Mouse (Mus musculus): Measurements from ENCODE around the gene Sdr39u1.

The Sdr39u1 gene

DNA sequence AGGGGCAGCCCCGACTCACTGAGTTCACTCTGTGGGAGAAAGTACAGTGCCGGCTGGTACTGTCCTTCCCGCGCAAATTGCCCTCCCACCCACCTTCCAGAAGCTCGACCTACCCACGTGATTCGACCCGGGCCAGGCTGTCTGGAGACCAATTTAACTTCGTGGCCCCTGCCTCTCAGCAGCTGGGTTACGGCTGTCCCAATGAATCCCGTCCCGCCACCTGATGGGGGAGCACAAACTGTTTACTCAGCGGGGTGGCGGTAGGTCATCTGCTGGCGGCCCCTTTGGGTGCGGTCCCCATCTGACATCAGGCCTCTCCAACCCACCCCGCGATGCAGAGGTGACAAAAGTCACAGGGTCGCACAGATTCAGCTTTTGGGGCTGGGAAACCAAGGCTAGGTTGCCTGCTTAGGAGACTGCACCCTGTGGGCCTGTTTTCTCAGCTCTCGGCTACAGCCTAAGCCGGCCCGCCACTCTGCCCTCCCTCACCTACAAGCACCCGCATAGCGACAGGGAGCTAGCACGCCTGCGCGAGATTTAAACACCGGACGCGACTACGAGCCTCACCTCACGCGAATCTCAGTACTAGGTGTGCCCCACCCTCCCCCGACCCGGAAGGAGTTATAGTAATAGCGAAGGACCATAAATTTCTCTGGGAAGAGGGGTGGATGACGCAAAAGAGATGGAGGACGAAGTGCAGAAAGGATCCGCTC lies at the start of gene Sdr39u1:
Gene Sdr39u1, minus strand, starts transcription at position 593 of the 713 bp plus-strand sequence.
- in situ Hi-C loops (cut with MboI, MseI) = no loop called here

DNA sequence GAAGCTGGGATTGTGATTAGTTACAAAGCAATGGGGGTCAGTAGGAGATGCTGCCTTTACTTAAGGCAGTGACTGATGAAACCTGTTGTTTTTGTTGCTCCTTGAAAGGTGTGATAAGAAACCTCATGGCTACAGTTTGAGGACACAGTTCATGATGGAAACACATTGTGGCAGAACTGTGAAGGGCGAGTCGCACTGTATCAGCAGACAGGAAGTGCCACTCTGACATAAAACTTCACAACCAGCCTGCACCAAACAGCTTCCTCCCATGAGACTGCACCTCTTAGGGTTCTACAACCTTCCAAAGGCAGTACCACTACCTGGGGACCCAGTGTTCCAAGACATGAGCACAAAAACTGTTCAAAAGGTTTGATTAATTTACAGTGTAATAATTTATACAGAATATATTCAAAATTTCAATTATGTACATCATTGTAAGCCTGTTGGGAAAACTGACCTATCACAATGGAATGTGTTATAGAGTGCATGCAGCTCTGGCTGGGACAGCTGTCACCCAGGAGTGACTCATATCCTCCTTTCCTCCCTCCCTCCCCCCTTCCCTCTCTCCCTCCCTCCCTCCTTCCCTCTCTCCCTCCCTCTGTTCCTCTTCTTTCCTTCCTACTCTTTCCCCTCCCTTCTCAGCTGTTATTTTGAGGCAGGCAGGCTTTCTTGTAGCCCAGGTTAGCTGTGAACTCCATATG lies 46.3 kb upstream of the Sdr39u1 start:
- in situ Hi-C loops (cut with MboI, MseI) = no loop called here

DNA sequence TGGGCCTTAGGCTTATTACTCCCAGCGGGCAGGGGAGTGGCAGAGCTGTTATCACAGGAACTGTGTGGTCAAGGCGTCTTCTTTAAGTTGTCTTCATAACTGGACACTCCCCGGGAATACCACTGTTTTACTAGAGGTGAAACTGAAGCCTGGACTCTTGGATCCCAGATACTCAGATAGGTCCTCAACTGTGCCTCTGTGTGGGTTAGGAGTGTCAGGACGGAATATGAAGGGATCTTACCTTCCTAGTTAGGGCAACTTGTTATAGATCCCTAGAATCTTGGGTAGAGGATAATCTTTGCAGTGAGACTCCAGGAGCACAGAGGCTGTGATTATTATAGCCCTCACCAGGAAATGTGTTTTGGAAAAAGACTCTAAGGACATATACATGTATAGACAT lies 44.5 kb upstream of the Sdr39u1 start, which contains the start of gene Cma1:
Gene Cma1, minus strand, starts transcription at position 101 of the 400 bp plus-strand sequence.
- in situ Hi-C loops (cut with MboI, MseI) = no loop called here

DNA sequence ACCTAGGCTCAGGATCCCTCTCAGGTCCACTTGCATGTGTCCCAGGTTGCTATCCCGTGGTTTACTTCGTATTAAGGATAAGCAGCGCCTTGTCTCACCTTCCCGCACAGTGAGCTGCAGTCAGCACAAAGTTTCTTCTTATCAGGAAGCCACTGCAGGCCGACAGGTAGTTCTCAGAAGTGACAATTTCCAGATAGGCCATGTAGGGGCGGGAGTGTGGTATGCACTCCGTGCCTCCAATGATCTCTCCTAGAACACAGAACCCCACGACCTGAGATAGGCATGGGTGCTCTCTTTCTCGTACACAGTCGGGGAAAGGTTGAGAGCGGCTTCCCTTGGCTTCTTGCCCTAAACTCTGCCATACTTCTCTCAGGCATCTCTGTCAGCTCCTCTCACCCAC lies 43.5 kb upstream of the Sdr39u1 start:
- in situ Hi-C loops (cut with MboI, MseI) = no loop called here

DNA sequence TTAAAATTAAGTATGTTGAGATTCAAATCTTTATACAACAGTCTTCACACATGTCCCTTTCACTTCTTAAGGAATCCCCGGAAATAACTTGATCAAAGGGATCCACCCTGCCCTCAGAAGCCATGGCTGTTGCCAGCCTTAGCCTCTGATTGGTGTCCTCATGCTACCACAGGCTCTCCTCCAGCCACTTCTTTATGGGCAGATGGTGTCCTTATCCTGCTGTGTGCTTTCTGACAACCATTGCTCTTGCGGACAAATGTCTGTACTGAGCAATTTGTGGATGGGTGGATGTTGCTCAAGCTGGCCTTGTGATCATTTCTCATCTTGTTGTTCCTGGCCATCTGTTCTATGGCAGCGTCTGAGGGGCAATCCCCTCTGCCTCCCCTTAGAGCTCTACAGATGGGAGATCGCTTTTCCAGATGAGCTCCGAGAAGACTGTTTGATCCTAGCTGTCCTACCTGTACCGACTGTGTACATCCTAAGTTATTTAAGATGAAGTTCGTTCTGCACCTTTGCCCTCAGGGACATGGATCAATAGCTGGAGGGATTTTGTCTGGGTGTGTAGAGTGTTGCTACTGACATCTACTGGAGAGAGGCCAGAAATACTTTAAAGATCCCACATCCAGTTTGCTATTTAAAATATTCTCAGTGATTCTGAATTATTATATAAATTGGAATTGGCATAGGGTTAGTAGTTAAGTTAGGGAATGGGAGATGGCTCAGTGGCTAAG lies 40.1 kb upstream of the Sdr39u1 start:
- in situ Hi-C loops (cut with MboI, MseI) = no loop called here

DNA sequence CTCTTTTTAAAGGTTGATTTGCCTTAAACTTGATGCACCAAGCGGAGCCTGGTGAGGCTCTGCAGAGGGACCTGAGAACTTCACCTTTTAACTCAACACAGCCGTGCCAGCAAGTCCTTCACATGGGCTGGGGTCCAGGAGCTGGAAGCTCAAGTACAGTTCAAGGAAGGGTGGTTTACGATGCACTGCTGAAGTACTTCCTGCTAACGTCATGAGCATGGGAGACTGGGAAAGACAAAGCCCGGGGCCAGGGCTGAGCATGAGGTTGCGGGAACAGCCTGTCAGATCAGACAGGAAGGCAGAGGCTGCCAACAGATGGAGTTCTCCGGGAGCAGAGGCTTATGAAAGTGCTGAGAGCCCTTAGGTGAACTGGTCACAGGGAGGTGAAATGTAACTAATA lies 33.5 kb upstream of the Sdr39u1 start:
- in situ Hi-C loops (cut with MboI, MseI) = no loop called here

DNA sequence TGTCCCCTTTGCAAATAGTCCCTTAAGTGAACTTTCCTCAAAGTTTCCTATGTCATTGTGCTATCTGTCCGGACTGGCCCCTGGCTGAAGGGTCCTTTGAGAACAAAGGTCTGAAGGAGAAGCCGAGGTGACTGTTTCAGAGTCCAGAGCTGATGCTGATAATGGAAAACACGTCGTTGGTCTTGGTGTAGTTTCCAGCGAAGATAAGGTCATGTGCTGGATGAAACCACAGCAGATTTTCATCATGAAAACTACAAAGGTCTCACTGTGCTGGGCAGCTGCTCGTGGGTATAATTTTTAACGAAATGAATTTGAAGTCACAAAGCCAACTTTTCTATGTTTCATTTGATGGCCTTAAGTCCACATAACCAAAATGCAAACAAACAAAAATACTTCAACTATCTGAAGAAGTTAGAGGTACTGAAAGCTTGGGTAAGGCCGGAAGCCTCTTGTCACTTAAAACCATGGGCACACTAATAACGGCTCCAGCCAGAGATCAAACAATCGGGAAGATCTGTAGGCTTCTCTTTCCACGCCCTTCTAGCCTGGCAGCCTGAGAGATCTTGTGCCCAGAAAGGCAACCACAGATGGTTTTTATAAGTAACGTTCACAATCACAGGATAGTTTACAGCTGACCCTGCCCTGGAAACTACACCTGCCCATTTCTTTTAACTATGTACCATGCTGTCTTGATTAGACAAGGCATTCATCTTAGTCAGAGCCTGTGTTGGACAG lies 29.3 kb upstream of the Sdr39u1 start:
- in situ Hi-C loops (cut with MboI, MseI) = no loop called here

DNA sequence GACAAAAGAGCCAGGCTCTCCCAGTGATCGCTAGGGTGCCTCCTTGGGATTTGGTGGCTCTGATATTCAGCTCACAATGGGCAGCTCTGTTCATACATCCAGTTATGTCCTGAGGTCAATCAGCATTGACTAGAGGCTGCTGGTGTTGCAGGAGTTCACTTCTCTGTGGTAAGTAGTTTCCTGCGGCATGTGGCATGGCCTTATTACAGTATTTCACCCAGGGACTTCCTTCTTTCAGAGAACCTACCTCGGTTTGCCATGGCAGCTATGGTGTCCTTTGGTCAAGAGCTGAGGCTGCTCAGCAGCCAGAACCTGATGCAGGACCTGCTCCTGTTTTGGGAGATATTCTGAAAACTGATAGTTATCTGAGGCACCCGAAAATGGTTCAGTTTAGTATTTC lies 26.8 kb upstream of the Sdr39u1 start:
- in situ Hi-C loops (cut with MboI, MseI) = no loop called here

DNA sequence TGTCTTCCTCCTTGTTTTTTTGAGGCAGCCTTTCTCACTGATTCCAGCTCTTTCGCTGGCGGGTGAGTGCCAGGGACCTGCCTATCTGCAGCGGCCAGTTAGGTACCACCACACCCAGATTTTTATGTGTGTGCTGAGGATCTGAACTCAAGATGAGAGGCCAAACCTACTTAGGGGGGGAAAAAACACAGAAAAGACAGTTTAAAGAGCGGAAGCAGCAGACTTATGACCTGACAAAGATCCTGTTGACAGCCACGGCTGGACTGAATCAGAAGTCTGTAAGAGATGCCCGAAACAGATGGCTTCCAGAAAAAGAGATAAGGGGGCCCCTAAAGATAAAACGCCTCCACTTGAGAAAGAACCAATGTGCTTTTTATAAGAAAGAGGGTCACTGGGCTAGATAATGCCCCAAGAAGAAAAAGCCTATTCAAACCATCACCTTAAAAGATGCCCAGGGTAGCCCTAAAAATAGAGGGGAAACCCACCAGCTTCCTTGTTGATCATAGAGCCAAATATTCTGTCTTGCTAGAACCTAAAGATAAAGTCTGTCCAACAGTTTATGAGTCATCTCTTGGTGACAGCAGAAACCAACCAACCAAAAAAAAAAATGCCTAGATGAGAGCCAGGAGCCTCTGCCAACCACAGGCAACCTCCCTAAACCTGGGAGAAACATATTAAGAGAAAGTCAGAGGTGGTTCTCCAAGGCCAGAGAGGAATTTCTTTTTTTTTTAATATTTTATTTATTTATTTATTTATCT lies 22.6 kb upstream of the Sdr39u1 start:
- in situ Hi-C loops (cut with MboI, MseI) = no loop called here

DNA sequence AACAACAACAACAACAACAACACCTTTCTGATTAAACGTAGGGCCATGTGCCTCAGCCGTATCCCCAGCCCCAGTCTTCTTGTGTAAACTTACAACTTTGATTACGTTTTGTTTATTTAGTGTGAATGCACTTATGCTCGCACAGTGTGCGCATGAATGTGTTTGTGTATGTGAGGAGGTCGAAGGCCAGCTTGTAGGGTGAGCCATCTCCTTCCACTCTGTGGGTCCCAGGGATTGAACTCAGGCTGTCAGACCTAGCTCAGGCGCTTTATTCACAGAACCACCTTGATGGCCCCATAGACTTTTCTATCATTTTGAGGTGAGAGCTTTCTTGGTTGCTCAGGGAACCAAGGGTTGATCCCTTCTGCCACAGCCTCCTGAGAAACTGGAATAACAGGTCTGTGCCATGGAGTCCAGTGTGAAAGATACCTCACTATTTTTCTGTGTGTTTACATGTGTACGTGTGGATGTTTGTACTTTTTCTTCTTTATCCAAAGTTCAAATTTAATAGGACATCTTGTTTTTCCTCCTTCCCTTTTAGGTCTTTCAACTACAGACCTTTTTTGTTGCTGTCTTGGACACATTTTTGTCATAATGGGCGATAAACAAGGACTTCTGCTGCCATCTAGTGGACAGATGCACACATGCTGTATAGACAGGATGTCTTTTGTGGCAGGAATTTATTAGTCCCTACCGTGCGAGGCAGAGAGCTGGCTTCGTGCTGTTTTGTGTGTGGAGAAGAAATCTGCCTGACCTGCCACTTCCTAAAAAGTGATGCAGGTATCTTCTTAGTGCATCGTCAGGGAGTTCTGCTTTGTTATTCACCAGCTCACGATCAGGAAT lies 18.4 kb upstream of the Sdr39u1 start:
- in situ Hi-C loops (cut with MboI, MseI) = loop anchor here (5.0 kb wide), 1 partner anchor 46 kb away; no protein-coding TSS in a partner anchor

DNA sequence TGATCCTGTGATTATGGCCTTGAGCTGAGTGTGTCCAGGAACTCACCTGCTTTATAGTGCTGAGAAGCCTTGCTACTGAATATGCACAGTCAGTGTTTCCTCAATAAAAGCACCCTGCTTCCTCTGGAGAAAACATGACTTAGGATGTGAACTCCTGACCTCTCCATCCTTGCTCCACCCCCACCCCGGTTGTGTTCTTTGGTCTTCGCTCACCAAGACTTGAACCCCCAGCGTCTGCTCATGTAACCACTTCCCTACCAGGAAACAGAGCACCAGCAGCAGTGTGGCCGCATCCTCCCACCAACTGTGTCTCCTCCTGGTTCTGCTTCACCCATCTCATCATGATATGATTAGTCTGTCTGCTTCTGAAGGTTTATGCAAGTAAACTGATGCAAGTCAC lies 13.3 kb upstream of the Sdr39u1 start:
- in situ Hi-C loops (cut with MboI, MseI) = no loop called here

DNA sequence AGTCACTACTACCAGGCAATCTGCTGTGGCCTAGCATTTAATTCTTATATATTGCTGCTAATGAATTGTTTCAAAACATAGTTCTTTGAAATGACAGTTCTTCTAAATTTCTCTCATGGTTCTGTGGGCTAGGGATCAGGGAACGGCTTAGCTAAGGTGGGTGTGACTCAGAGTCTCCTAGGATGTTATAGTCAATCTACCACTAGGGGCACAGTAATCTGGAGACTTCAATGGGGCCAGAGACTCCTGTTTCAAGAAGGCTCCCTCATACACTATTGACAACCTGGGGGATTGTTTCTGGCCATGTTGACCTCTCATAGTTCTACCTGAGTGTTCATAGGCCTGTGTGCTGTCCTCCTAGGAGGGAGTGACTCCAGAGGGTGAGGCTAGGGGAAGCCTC lies 5.4 kb upstream of the Sdr39u1 start:
- in situ Hi-C loops (cut with MboI, MseI) = no loop called here

DNA sequence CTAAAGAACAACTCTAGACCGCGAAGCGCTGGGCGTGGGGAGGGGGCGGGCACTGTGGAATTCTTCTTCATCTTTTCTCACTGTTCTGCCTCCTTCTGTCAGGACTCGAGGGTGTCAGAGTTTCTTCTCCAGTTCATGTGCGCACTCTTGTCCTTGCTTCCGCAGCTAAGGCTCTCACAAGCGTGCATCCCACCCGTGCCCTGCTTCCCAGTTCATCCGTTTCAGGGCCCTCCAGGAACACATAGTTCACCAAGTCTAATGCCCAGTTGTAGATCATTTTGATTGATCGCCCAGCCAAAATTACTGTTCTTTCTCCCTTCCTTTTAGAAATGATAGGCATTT lies 292 bp upstream of the Sdr39u1 start:
- in situ Hi-C loops (cut with MboI, MseI) = no loop called here

DNA sequence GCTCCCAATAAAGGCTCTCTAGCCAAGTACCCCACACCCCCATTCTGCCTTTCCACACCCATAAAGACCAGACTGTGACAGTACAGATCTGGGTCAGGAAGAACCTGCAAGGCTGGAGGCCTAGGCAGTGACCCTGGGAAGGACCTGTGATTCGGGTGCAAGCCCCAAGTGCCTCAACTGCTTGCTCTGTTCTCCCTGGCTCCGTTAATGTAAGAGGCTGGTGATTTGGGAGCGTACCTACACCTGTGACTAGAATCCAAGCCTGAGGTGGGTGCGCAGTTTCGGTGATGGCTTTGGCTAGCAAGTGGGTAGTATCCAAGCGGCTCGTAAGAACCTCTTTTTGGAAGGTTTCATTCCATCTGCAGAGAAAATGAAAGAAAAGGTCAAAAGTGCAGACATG lies 1.1 kb downstream of the Sdr39u1 start:
- in situ Hi-C loops (cut with MboI, MseI) = no loop called here

DNA sequence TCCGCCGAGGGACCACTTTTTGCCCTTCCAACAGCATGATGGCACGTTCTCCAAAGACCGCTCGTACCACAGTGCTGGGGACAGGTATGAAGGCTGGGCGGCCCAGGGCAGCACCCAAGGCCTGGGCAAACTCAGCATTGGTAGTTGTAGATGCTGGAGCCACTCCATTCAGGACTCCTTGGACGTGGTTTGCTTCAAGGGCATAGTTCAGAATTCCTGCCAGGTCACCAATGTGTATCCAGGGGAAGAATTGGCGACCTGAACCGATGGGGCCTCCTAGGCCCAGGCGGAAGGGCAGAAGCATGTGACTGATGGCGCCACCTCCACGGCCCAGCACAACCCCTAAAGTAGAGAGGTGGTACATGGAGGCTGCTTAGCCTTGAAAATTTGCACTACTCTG lies 2.4 kb downstream of the Sdr39u1 start:
- in situ Hi-C loops (cut with MboI, MseI) = no loop called here

DNA sequence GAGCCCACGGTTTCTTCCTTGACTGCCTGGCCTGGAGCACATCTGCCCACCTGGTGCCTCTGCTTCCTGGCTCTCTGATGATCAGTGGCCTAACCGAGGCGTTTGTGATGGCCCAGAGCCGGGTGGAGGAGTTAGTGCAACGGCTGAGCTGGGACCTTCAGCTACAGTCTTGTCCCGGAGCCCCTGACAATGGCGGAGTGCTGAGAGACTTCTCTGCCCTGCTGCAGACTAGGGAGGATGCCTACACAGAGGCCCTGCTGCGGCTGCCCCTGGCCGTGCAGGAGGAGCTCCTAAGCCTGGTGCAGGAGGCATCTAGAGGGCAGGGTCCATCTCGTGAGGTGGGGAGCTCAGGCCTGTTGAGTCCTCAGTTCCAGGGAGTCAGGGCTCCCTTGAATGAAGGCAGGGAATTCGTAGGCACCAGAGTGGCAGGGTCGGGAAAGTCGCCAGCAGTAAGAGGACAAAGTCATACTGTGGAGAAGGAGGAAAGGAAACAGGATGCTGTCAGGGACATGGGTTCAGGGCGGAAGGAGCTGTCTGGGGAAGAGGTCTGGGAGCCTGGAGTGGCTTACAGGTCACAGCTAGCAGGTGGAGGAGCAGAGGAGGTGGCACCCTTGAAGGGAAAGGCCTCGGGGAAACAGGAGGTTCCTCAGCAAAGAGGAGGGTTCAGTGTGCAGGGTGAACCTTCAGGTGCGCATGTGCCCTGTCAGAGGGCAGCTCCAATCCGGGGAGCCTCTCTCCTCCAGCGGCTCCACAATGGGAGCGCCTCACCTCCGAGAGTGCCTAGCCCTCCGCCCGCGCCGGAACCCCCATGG lies 13.3 kb downstream of the Sdr39u1 start:
- in situ Hi-C loops (cut with MboI, MseI) = no loop called here

DNA sequence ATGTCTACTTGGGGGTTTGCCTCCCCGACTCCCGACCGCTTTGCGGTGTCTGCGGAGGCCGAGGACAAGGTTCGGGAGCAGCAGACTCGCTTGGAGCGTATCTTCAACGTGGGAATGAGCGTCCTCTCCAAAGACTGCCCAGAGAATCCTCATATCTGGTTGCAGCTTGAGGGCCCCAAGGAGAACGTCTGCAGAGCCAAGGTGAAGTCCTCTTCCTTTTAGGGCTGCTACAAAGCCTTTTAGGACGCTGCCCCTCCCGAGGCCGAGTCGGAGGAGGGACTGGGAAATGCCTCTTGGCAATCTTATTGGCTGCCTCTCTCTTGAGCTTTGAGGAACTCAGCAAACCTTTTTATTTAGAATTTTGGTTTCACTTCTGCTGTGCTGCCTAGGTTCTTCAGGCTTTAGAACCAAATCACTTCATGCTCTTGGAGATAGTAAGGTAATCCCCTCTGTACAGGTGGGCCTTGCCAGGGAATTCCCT lies 14.3 kb downstream of the Sdr39u1 start:
- in situ Hi-C loops (cut with MboI, MseI) = no loop called here

DNA sequence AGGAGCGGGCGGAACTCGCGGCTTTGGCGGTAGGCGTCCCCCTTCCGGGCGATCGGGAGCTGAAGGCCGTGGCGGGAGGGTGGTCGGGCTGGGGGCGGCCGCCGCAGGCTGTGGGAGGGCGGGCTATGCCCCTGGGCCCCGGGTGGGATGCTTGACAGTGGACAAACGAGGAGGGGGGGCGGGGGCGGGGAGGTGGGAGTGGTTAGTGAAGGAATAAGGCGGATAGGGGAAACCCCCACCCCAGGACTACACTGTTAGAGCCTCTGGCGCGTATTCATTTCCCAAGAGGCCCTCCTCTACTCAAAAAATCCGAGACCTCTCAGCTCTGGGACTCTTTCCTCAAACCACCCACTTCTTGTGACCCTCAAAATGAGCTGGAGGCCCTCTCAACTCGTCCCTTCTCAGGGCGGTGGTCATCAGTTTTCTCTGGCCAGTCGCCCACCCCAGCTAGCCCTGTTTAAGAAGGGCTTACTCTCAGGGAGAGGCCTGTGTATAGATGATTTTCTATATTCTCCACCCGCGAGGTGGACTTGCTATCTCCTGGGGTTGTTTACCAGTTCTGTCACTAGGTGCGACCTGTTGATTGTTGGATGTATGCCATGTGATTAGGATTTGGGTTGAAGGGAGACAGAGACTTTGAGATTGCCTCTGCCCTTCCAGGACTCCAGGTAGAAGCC lies 14.8 kb downstream of the Sdr39u1 start:
- in situ Hi-C loops (cut with MboI, MseI) = no loop called here

DNA sequence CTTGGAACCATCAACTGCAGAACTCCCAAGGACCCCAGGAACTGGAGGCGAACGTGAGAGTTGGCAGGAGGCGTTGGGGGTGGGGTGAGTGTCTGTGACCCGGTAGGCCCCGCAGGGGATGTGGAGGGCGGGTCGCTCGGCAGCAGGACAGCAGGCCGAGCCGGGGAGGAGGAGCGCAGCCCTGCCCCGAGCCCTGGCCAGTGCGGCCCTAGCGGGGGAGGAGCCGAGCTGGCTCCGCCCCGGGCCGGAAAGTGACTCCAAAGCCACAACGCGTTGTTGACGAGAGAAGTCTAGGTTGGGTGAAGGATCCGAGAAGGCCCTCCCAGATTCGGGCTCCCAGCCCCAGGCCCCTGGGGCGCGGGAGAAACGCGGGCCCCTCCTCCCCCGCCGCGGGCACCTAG lies 15.4 kb downstream of the Sdr39u1 start, which contains the start of gene Khnyn:
Gene Khnyn, plus strand, starts transcription at position 235 of the 401 bp plus-strand sequence.
- in situ Hi-C loops (cut with MboI, MseI) = no loop called here
